Mouse (Mus musculus) C2C12 (cell line): ENCODE measurements at regions not wholly inside any gene's neighbourhood (a gene's known extent, or its start where the extent isn't known, plus 50 kb on each side); places are given as distances from the start of the nearest gene placed in this dataset.

ENCODE experiments used
- CEBPB ChIP-seq: IDR thresholded peaks from one replicate; pipeline ENCODE4 v1.6.1; 2011; ENCODE audit warnings: low read depth, mild to moderate bottlenecking, control low read depth, moderate library complexity
- CTCF ChIP-seq: IDR thresholded peaks from one replicate; pipeline ENCODE4 v1.5.1; 2011; ENCODE audit not compliant: control insufficient read depth, insufficient read depth, insufficient read length
- MAX ChIP-seq: IDR thresholded peaks from one replicate; pipeline ENCODE4 v1.6.1; 2011; ENCODE audit warnings: mild to moderate bottlenecking, control low read depth
- USF1 ChIP-seq: IDR thresholded peaks from one replicate; pipeline ENCODE4 v1.6.1; 2011; ENCODE audit warnings: low read depth, mild to moderate bottlenecking, control low read depth, moderate library complexity

GRCm38 (mm10) chr11:39411182-39411581 is 1283.8 kb downstream of the Mat2b start:
- TF ChIP-seq CEBPB: no peak
- TF ChIP-seq CTCF: no peak
- TF ChIP-seq USF1: no peak
- TF ChIP-seq MAX: no peak
